Comparison of ENCODE assay signal across 21 mouse cellular contexts in the genomic region with DNA sequence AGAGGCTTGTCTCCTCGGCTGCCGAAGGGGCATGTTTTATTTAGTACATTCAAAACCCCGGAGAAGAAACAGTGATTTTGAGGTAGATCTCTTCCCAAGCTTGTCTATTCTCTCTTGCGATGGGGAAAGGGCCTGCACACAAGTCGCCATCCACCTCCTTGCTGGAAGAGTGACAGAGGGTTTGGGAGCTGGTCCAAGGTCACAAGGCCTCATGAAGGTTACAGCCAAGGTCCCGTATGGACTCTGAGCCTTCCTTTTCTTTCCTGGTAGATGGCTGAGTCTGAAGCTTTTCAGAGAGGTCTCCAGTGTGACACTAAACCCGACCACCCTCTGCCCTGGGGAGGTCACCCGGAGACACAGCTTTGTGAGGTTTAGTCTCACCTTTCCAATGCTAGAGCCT. TPM values are rescaled to one million over a fixed set of nuclear protein-coding genes. Genes with fewer than 3 reads are reported as not detected.
"Had no signal": no experiment of that assay in that cellular context is flagged by ENCODE, and none has a peak within 500 bp of the region (broad histone marks: within the 10 kb centered on the region; RNA-seq: fewer than 3 reads in every experiment).

No protein-coding gene starts in this region.

- H3K36me3 ChIP-seq: midbrain, embryonic 13.5 days had no signal

- DNase-seq: layer of hippocampus, postnatal 36 days; liver, postnatal 0 days; lung, embryonic 14.5 days; thymus, adult 18-20 months; thymus, postnatal 36 days had no signal

- H3K9me3 ChIP-seq: midbrain, embryonic 13.5 days had no signal

- ATAC-seq: liver, postnatal 0 days; lung, postnatal 0 days; midbrain, embryonic 13.5 days had no signal

- H3K4me3 ChIP-seq: left cerebral cortex, adult 2 months; midbrain, embryonic 13.5 days had no signal

- H3K4me2 ChIP-seq: lung, embryonic 14.5 days; midbrain, embryonic 13.5 days had no signal

- H3K27ac ChIP-seq: left cerebral cortex, adult 2 months; liver, embryonic 14.5 days; macrophage; midbrain, embryonic 13.5 days had no signal

- H3K27me3 ChIP-seq: midbrain, embryonic 13.5 days had no signal

- H3K9ac ChIP-seq: liver, embryonic 14.5 days; liver, postnatal 0 days; lung, embryonic 14.5 days; midbrain, embryonic 13.5 days had no signal

RNA-seq across cellular contexts. Expression of gene Capn8, which starts 56.4 kb away (rescaled TPM):
- total RNA-seq: layer of hippocampus, adult 8-10 months; layer of hippocampus, postnatal 10 days; layer of hippocampus, postnatal 36 days; left cerebral cortex, adult 2 months; left cerebral cortex, postnatal 10 days; left cerebral cortex, postnatal 36 days; megakaryocyte, adult 5-6 weeks; midbrain, postnatal 0 days had no signal
- polyA plus RNA-seq: kidney, embryonic 14.5 days; limb, embryonic 11.5 days; liver, postnatal 0 days; lung, embryonic 14.5 days; macrophage; midbrain, embryonic 13.5 days; neural tube, embryonic 11.5 days; neural tube, embryonic 14.5 days; spleen, adult 2 months had no signal
